Comparison of ENCODE assay signal across 15 mouse cellular contexts in genomic region chr7:112454380-112454779, GRCm38 (mm10). TPM values are rescaled to one million over a fixed set of nuclear protein-coding genes. Genes with fewer than 3 reads are reported as not detected.
DNase-seq lines count a peak whose midpoint lies in the region; ATAC-seq and TF ChIP-seq lines count a peak whose summit lies in the region.
"Had no signal": no experiment of that assay in that cellular context is flagged by ENCODE, and none has a peak within 500 bp of the region (broad histone marks: within the 10 kb centered on the region; RNA-seq: fewer than 3 reads in every experiment).

No protein-coding gene starts in this region.

- WGBS in forebrain, embryonic 10.5 days = 54% methylated on average over 6 of the region's 6 CpGs
- WGBS in forebrain, embryonic 14.5 days = 51% methylated on average over 6 of the region's 6 CpGs
- 82% methylated on average over 6 of the region's 6 CpGs for WGBS in kidney, adult 2 months
- 57% methylated on average over 6 of the region's 6 CpGs for WGBS in embryonic facial prominence, embryonic 10.5 days
- WGBS in limb, embryonic 14.5 days = 53% methylated on average over 6 of the region's 6 CpGs

- TF ChIP-seq POLR2A in kidney, adult 2 months (IDR thresholded peaks at IDR 0.05; ENCODE audit: low read depth, low read length) = no peak
- no peak for TF ChIP-seq POLR2A in limb, embryonic 14.5 days (IDR thresholded peaks at IDR 0.05; ENCODE audit: borderline replicate concordance, extremely low read depth, insufficient read depth, insufficient read length)

- ATAC-seq in forebrain, embryonic 14.5 days = no peak
- no peak for ATAC-seq in limb, embryonic 14.5 days (ENCODE audit: low FRiP score, low read depth)
- ATAC-seq: activated CD4-positive, CD25-positive, alpha-beta regulatory T cell, adult 4 months; forebrain, embryonic 16.5 days had no signal

- H3K9ac ChIP-seq in forebrain, embryonic 14.5 days (ENCODE audit: low read length) = no peak overlapping the region
- 0 out of 2 replicates have a peak overlapping the region, but pooled peaks have one; percentile 7 for H3K9ac ChIP-seq in limb, embryonic 14.5 days (ENCODE audit: low read depth, low read length, severe bottlenecking)
- H3K9ac ChIP-seq: hindbrain, embryonic 14.5 days; midbrain, embryonic 12.5 days had no signal

- H3K36me3 ChIP-seq in forebrain, embryonic 10.5 days (replicated peaks) = no peaks in the 10 kb centered on the region
- H3K36me3 ChIP-seq in forebrain, embryonic 14.5 days (ENCODE audit: control insufficient read depth, insufficient read depth, low read length) = no peaks in the 10 kb centered on the region
- no peaks in the 10 kb centered on the region for H3K36me3 ChIP-seq in kidney, adult 2 months (ENCODE audit: control insufficient read depth, insufficient read depth, low read length)
- no peaks in the 10 kb centered on the region for H3K36me3 ChIP-seq in embryonic facial prominence, embryonic 10.5 days (replicated peaks)
- no peaks in the 10 kb centered on the region for H3K36me3 ChIP-seq in limb, embryonic 14.5 days (ENCODE audit: control insufficient read depth, insufficient read depth, low read length)
- H3K36me3 ChIP-seq: G1E; midbrain, embryonic 12.5 days had no signal

- TF ChIP-seq CTCF in kidney, adult 2 months (conservative IDR thresholded peaks at IDR 0.05; ENCODE audit: insufficient read depth, insufficient read length, low read depth, low read length) = no peak

- H3K4me1 ChIP-seq in forebrain, embryonic 10.5 days = peaks cover 28% of the 10 kb centered on the region
- peaks cover 5% of the 10 kb centered on the region; the same call in 1 of the 2 replicates for H3K4me1 ChIP-seq in forebrain, embryonic 14.5 days (ENCODE audit: control insufficient read depth, insufficient read depth, low read length)
- H3K4me1 ChIP-seq in kidney, adult 2 months (ENCODE audit: control insufficient read depth, insufficient read depth, low read length) = peaks cover 19% of the 10 kb centered on the region; the same call in 1 of the 2 replicates
- peaks cover 47% of the 10 kb centered on the region for H3K4me1 ChIP-seq in embryonic facial prominence, embryonic 10.5 days
- peaks cover 35% of the 10 kb centered on the region for H3K4me1 ChIP-seq in limb, embryonic 14.5 days (ENCODE audit: control insufficient read depth, insufficient read depth, low read length)

- no peak overlapping the region for H3K4me3 ChIP-seq in forebrain, embryonic 10.5 days
- H3K4me3 ChIP-seq in forebrain, embryonic 14.5 days (ENCODE audit: low read depth, low read length) = no peak overlapping the region
- no peak overlapping the region for H3K4me3 ChIP-seq in kidney, adult 2 months (ENCODE audit: insufficient read depth, low read depth, low read length)
- H3K4me3 ChIP-seq in embryonic facial prominence, embryonic 10.5 days = no peak overlapping the region
- no peak overlapping the region for H3K4me3 ChIP-seq in limb, embryonic 14.5 days (replicated peaks; ENCODE audit: low read length)
- H3K4me3 ChIP-seq: layer of hippocampus, adult 2 months; midbrain, embryonic 12.5 days had no signal

- no peaks in the 10 kb centered on the region for H3K9me3 ChIP-seq in forebrain, embryonic 10.5 days
- no peaks in the 10 kb centered on the region for H3K9me3 ChIP-seq in forebrain, embryonic 14.5 days (replicated peaks; ENCODE audit: control insufficient read depth, low read length)
- no peaks in the 10 kb centered on the region for H3K9me3 ChIP-seq in embryonic facial prominence, embryonic 10.5 days
- H3K9me3 ChIP-seq in limb, embryonic 14.5 days (ENCODE audit: control insufficient read depth, low read length) = no peaks in the 10 kb centered on the region
- H3K9me3 ChIP-seq: midbrain, embryonic 12.5 days had no signal

- peak overlapping the region; percentile 68; the same call in 1 of the 2 replicates for H3K27ac ChIP-seq in forebrain, embryonic 10.5 days
- no peak overlapping the region for H3K27ac ChIP-seq in forebrain, embryonic 14.5 days (ENCODE audit: low read depth, low read length)
- peak overlapping the region; percentile 9; the same call in 1 of the 2 replicates for H3K27ac ChIP-seq in kidney, adult 2 months (ENCODE audit: insufficient read depth, low read depth, low read length)
- H3K27ac ChIP-seq in embryonic facial prominence, embryonic 10.5 days (replicated peaks) = peak overlapping the region; percentile 45
- H3K27ac ChIP-seq in limb, embryonic 14.5 days (replicated peaks; ENCODE audit: low read depth, low read length) = 0 out of 2 replicates have a peak overlapping the region, but pooled peaks have one; percentile 10
- H3K27ac ChIP-seq: hindbrain, embryonic 14.5 days; layer of hippocampus, adult 2 months; midbrain, embryonic 12.5 days had no signal

- H3K4me2 ChIP-seq in forebrain, embryonic 14.5 days (ENCODE audit: low read length) = no peak overlapping the region
- no peak overlapping the region for H3K4me2 ChIP-seq in limb, embryonic 14.5 days (replicated peaks; ENCODE audit: low read depth, low read length, severe bottlenecking)
- H3K4me2 ChIP-seq: hindbrain, embryonic 14.5 days; midbrain, embryonic 12.5 days had no signal

- DNase-seq in forebrain, embryonic 10.5 days (ENCODE audit: extremely low spot score, low spot score) = no peak
- DNase-seq in forebrain, embryonic 14.5 days (ENCODE audit: low spot score) = no peak
- DNase-seq in kidney, adult 2 months = no peak
- DNase-seq in kidney, adult 11 months = no peak
- no peak for DNase-seq in embryonic facial prominence, embryonic 10.5 days (ENCODE audit: low spot score)
- DNase-seq in limb, embryonic 14.5 days (ENCODE audit: low spot score) = no peak
- DNase-seq in adrenal gland, adult 2 months = no peak
- no peak for DNase-seq in ovary, adult 18-20 months (ENCODE audit: low spot score)
- DNase-seq: cerebellum, postnatal 36 days had no signal

- no peaks in the 10 kb centered on the region for H3K27me3 ChIP-seq in forebrain, embryonic 10.5 days (ENCODE audit: poor library complexity, severe bottlenecking)
- H3K27me3 ChIP-seq in forebrain, embryonic 14.5 days (replicated peaks; ENCODE audit: control insufficient read depth, insufficient read depth, low read length) = no peaks in the 10 kb centered on the region
- no peaks in the 10 kb centered on the region for H3K27me3 ChIP-seq in kidney, adult 2 months (replicated peaks; ENCODE audit: control insufficient read depth, insufficient read depth, low read length)
- H3K27me3 ChIP-seq in embryonic facial prominence, embryonic 10.5 days (replicated peaks; ENCODE audit: low read depth, poor library complexity, severe bottlenecking) = no peaks in the 10 kb centered on the region
- H3K27me3 ChIP-seq in limb, embryonic 14.5 days (ENCODE audit: control insufficient read depth, insufficient read depth, low read length) = no peaks in the 10 kb centered on the region

RNA-seq across cellular contexts. Expression of gene Parva, which starts 27.1 kb away (rescaled TPM):
- polyA plus RNA-seq in forebrain, embryonic 10.5 days (2016; fragmentation: Nextera tagmentation; extraction: Ambion mirVana) = 51.6 and 54.7 TPM in 2 replicates
- polyA plus RNA-seq in forebrain, embryonic 14.5 days (2014; fragmentation: Nextera tagmentation; extraction: Ambion mirVana) = 17.4 and 22.2 TPM in 2 replicates
- 78.3 and 82.5 TPM in 2 replicates for polyA plus RNA-seq in kidney, adult 2 months (2012; rRNA removed)
- polyA plus RNA-seq in embryonic facial prominence, embryonic 10.5 days (2016; fragmentation: Nextera tagmentation; extraction: Ambion mirVana) = 62.7 and 70.3 TPM in 2 replicates
- 82.2 and 82.3 TPM in 2 replicates for polyA plus RNA-seq in limb, embryonic 14.5 days (2012; rRNA removed)
- 88.8 and 96.9 TPM in 2 replicates for polyA plus RNA-seq in limb, embryonic 14.5 days (2014; fragmentation: Nextera tagmentation; extraction: Ambion mirVana)
- 10 to 100 TPM; 87.9 to 93.4 TPM for total RNA-seq in adrenal gland, adult 2 months (2021)
- polyA plus RNA-seq in adrenal gland, adult 2 months (2012; rRNA removed) = 20.0 and 32.7 TPM in 2 replicates
- polyA plus RNA-seq: activated CD4-positive, CD25-positive, alpha-beta regulatory T cell, adult 4 months; G1E had no signal
